ENCODE assay signal across 8 mouse cellular contexts in genomic region chrX:102189581-102189980, GRCm38 (mm10). TPM values are rescaled to one million over a fixed set of nuclear protein-coding genes. Genes with fewer than 3 reads are reported as not detected.
DNase-seq lines count a peak whose midpoint lies in the region; ATAC-seq and TF ChIP-seq lines count a peak whose summit lies in the region.

No protein-coding gene starts in this region.

- no peak for ATAC-seq in heart, embryonic 15.5 days (replicated peaks; ENCODE audit: insufficient number of reproducible peaks, insufficient read depth, low FRiP score, low read depth)
- ATAC-seq in embryonic facial prominence, embryonic 15.5 days (ENCODE audit: insufficient number of reproducible peaks, low FRiP score, low TSS enrichment, low read depth) = no peak
- ATAC-seq in liver, embryonic 15.5 days (ENCODE audit: insufficient read depth) = no peak
- no peak for ATAC-seq in monocyte, adult 5-6 weeks (replicated peaks; ENCODE audit: insufficient number of reproducible peaks, low FRiP score, low TSS enrichment, poor library complexity, severe bottlenecking)

- DNase-seq in heart, postnatal 14 days = no peak
- no peak for DNase-seq in adrenal gland, postnatal 36 days
- no peak for DNase-seq in T-cell, adult 2 months (ENCODE audit: low spot score)

- peak overlapping the region; percentile 18; the same call in 1 of the 2 replicates for H3K4me2 ChIP-seq in heart, embryonic 15.5 days
- no peak overlapping the region for H3K4me2 ChIP-seq in embryonic facial prominence, embryonic 15.5 days (replicated peaks)
- H3K4me2 ChIP-seq in liver, embryonic 15.5 days = peak overlapping the region; percentile 68

- 0 out of 2 replicates have a peak overlapping the region, but pooled peaks have one; percentile 6 for H3K9ac ChIP-seq in heart, embryonic 15.5 days
- peak overlapping the region; percentile 67 for H3K9ac ChIP-seq in ES-Bruce4 (ENCODE audit: low read depth, poor library complexity, severe bottlenecking)
- H3K9ac ChIP-seq in embryonic facial prominence, embryonic 15.5 days = no peak overlapping the region
- H3K9ac ChIP-seq in liver, embryonic 15.5 days = no peak overlapping the region; the same call in 1 of the 2 replicates

- no peak for TF ChIP-seq EP300 in ES-Bruce4 (IDR thresholded peaks at IDR 0.05; ENCODE audit: insufficient read depth, low read depth, low read length)

- H3K4me3 ChIP-seq in heart, embryonic 15.5 days = no peak overlapping the region
- H3K4me3 ChIP-seq in ES-Bruce4 (ENCODE audit: low read depth, low read length) = no peak overlapping the region
- H3K4me3 ChIP-seq in embryonic facial prominence, embryonic 15.5 days (replicated peaks) = peak overlapping the region; percentile 50; the same call in 1 of the 2 replicates
- H3K4me3 ChIP-seq in liver, embryonic 15.5 days (replicated peaks) = peak overlapping the region; percentile 64

- WGBS in heart, embryonic 15.5 days = 47% methylated on average over 5 of the region's 5 CpGs
- WGBS in embryonic facial prominence, embryonic 15.5 days = 54% methylated on average over 5 of the region's 5 CpGs
- 38% methylated on average over 5 of the region's 5 CpGs for WGBS in liver, embryonic 15.5 days (ENCODE audit: insufficient replicate concordance)

- TF ChIP-seq POLR2A in ES-Bruce4 (IDR thresholded peaks at IDR 0.05; ENCODE audit: insufficient read depth, low read length) = no peak

- no peaks in the 10 kb centered on the region for H3K9me3 ChIP-seq in heart, embryonic 15.5 days (replicated peaks)
- no peaks in the 10 kb centered on the region for H3K9me3 ChIP-seq in ES-Bruce4 (replicated peaks; ENCODE audit: control insufficient read depth, insufficient read depth, low read length, poor library complexity, severe bottlenecking)
- no peaks in the 10 kb centered on the region for H3K9me3 ChIP-seq in embryonic facial prominence, embryonic 15.5 days (replicated peaks)
- no peaks in the 10 kb centered on the region for H3K9me3 ChIP-seq in liver, embryonic 15.5 days (replicated peaks)

- no peaks in the 10 kb centered on the region for H3K27me3 ChIP-seq in heart, embryonic 15.5 days
- no peaks in the 10 kb centered on the region for H3K27me3 ChIP-seq in ES-Bruce4 (ENCODE audit: control insufficient read depth, insufficient read depth, low read length, poor library complexity, severe bottlenecking)
- no peaks in the 10 kb centered on the region for H3K27me3 ChIP-seq in embryonic facial prominence, embryonic 15.5 days
- no peaks in the 10 kb centered on the region; the same call in 1 of the 2 replicates for H3K27me3 ChIP-seq in liver, embryonic 15.5 days

- TF ChIP-seq CTCF in ES-Bruce4 (IDR thresholded peaks at IDR 0.05; ENCODE audit: low read depth, low read length) = no peak

- peaks cover 5% of the 10 kb centered on the region for H3K36me3 ChIP-seq in heart, embryonic 15.5 days
- H3K36me3 ChIP-seq in ES-Bruce4 (ENCODE audit: control insufficient read depth, insufficient read depth, low read length, poor library complexity, severe bottlenecking) = peaks cover 41% of the 10 kb centered on the region
- peaks cover 5% of the 10 kb centered on the region; the same call in 1 of the 2 replicates for H3K36me3 ChIP-seq in embryonic facial prominence, embryonic 15.5 days
- peaks cover 24% of the 10 kb centered on the region for H3K36me3 ChIP-seq in liver, embryonic 15.5 days (replicated peaks)

- H3K4me1 ChIP-seq in heart, embryonic 15.5 days (replicated peaks) = 0 out of 2 replicates have a peak, but pooled peaks cover 5% of the 10 kb centered on the region
- no peaks in the 10 kb centered on the region for H3K4me1 ChIP-seq in ES-Bruce4 (ENCODE audit: control insufficient read depth, insufficient read depth, low read length)
- H3K4me1 ChIP-seq in embryonic facial prominence, embryonic 15.5 days = no peaks in the 10 kb centered on the region
- H3K4me1 ChIP-seq in liver, embryonic 15.5 days (replicated peaks) = peaks cover 13% of the 10 kb centered on the region

- intact Hi-C loops in heart, postnatal 14 days (cut with DNase I) = loop anchor here (5.0 to 10.0 kb wide), 2 partner anchors 117 to 205 kb away; partner anchors contain the start of gene Rtl5

- no peak overlapping the region for H3K27ac ChIP-seq in heart, embryonic 15.5 days
- H3K27ac ChIP-seq in ES-Bruce4 (ENCODE audit: insufficient read depth, low read length) = peak overlapping the region; percentile 49; the same call in 1 of the 2 replicates
- no peak overlapping the region for H3K27ac ChIP-seq in embryonic facial prominence, embryonic 15.5 days (replicated peaks)
- H3K27ac ChIP-seq in liver, embryonic 15.5 days (replicated peaks) = no peak overlapping the region

RNA-seq across cellular contexts. Expression of gene Rps4x, which starts 0.4 kb away (rescaled TPM):
- polyA plus RNA-seq in heart, embryonic 15.5 days (2015; fragmentation: Nextera tagmentation; extraction: Ambion mirVana) = 431 and 436 TPM in 2 replicates
- 100 to 1,000 TPM; 608 to 817 TPM for total RNA-seq in heart, postnatal 14 days (2021)
- polyA plus RNA-seq in ES-Bruce4 (2011; ENCODE audit: insufficient read depth, insufficient read length, low read depth, missing spikeins) = 2,517 and 2,552 TPM in 2 replicates
- 795 and 837 TPM in 2 replicates for polyA plus RNA-seq in embryonic facial prominence, embryonic 15.5 days (2015; fragmentation: Nextera tagmentation; extraction: Ambion mirVana)
- polyA plus RNA-seq in liver, embryonic 15.5 days (2015; fragmentation: Nextera tagmentation; extraction: Ambion mirVana) = 379 and 405 TPM in 2 replicates
- 1,370 to 1,980 TPM (median 1,963 TPM) in 3 replicates for total RNA-seq in monocyte, adult 5-6 weeks (2017)
- total RNA-seq in adrenal gland, postnatal 36 days (2021) = 1,000 to 10,000 TPM in 1 of 2 experiments, 100 to 1,000 TPM in 1; 902 to 1,048 TPM

RNA-seq across cellular contexts. Expression of gene Ercc6l, which starts 32.7 kb away (rescaled TPM):
- polyA plus RNA-seq in heart, embryonic 15.5 days (2015; fragmentation: Nextera tagmentation; extraction: Ambion mirVana) = 6.5 and 7.7 TPM in 2 replicates
- total RNA-seq in heart, postnatal 14 days (2021) = 1 to 10 TPM in 1 of 2 experiments, under 1 TPM in 1; 0.74 to 1.4 TPM
- 22.3 and 23.1 TPM in 2 replicates for polyA plus RNA-seq in ES-Bruce4 (2011; ENCODE audit: insufficient read depth, insufficient read length, low read depth, missing spikeins)
- polyA plus RNA-seq in embryonic facial prominence, embryonic 15.5 days (2015; fragmentation: Nextera tagmentation; extraction: Ambion mirVana) = 8.6 and 8.8 TPM in 2 replicates
- polyA plus RNA-seq in liver, embryonic 15.5 days (2015; fragmentation: Nextera tagmentation; extraction: Ambion mirVana) = 9.2 and 9.6 TPM in 2 replicates
- 2.2 to 3.6 TPM (median 2.6 TPM) in 3 replicates for total RNA-seq in monocyte, adult 5-6 weeks (2017)
- total RNA-seq in adrenal gland, postnatal 36 days (2021) = under 1 TPM; 0.63 to 0.89 TPM

Comparison
In these comparisons a context has a peak if more than half of its experiments do, and no peak if none do; other contexts are left out.
1. H3K4me3 ChIP-seq: peak in embryonic facial prominence, embryonic 15.5 days (single experiment) and liver, embryonic 15.5 days (single experiment); none in heart, embryonic 15.5 days (single experiment) and ES-Bruce4 (single experiment).
2. H3K9ac ChIP-seq: peak in heart, embryonic 15.5 days (single experiment) and ES-Bruce4 (single experiment); none in embryonic facial prominence, embryonic 15.5 days (single experiment) and liver, embryonic 15.5 days (single experiment).